Mouse (Mus musculus): ENCODE results near the gene Olfr520.
"Not testable (repeated sequence)": the region's sequence is repeated elsewhere in the genome, so short reads cannot be mapped to it uniquely, and the experiment has no call there.

The Olfr520 gene

DNA sequence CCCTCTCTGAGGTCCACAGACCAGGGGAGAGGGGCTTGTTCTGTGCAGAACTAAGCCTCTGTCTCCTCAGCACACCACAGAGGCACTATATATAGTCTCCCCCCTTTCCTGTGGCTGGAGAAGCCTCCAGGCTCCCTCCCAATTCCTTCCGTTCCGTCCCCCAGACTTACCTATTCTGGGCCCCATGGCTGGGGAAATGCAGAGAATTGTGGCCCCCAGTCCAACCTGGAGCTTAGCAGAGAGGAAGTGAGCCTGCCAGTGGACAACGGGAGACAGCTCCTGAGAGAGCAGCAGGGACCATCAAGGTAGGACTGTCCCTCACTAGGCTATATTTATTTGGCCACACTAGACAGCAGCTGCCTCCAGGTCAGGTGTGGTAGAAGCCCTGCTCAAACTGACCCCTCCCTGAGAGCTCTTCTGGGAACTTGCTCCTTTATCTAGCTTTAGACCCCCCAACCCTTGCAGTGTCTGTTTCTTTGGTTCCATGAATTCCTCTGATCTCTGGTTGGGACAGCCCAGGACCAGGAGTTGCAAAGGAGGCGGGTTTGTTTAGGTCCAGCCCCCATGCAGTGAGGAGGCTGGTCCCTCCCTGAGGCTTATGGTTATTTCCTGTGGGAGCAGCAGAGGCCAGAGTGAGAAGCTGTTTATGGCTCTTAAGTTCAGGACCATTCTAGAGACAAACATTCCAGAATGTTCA lies 23.6 kb upstream of the Olfr520 start:
- Histone ChIP-seq H3K36me3 (ENCODE audit: control insufficient read depth, insufficient read depth, low read length, poor library complexity, severe bottlenecking) (no peaks in the 10 kb centered on the region), H3K27me3 (ENCODE audit: control insufficient read depth, insufficient read depth, low read length, poor library complexity, severe bottlenecking) (no peaks in the 10 kb centered on the region)
- no peak for DNase-seq (ENCODE audit: low read depth, low spot score)

DNA sequence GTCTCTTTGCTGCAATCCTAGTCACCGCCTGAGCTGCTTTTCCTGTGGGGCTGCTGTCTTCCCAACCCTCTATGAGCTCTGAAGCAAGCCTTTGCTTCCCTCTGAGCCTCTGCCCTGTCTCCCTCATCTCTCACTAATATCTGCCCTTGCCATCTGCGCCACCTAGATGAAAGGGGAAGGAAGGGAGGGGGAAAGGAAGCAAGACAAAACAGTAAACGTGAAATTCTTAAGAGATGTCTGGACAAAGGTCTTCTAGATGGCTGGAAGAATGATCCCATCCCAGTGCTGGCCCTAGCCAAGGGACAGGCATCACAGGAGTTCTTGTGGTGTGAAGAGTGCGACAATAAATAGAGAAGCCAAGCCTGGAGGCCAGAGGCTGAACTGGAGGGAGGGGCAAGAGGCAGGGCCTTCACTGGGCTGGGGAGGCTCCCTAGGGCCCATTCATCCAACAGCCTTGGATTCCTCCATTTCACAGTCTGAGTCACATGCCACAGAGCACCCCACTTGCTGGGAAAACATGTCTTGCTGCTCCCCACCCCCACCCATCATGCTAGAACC lies 23.0 kb upstream of the Olfr520 start:
- Histone ChIP-seq H3K27me3 (ENCODE audit: control insufficient read depth, insufficient read depth, low read length, poor library complexity, severe bottlenecking) (no peaks in the 10 kb centered on the region), H3K36me3 (ENCODE audit: control insufficient read depth, insufficient read depth, low read length, poor library complexity, severe bottlenecking) (no peaks in the 10 kb centered on the region)
- no peak for DNase-seq (ENCODE audit: low read depth, low spot score)

DNA sequence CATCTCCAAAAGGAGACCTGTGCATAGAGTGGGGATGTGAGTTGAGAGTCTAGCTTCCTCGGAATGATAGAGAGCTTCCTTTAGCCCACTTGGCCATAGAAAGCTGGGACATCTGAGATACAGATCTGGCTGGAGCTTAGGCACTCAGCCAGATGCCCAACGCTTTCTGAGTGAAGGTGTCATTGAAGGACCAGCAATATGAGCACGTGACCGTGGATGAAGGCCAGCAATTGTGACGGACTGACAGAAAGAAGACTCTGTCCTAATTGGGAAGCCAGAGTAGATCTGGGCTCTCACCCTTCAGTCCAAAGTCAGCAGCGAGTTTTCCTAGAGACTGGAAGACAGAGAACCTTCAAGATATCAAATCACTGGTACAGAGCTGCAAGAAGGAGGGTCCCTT lies 22.4 kb upstream of the Olfr520 start:
- no peaks in the 10 kb centered on the region for H3K36me3 ChIP-seq (ENCODE audit: control insufficient read depth, insufficient read depth, low read length, poor library complexity, severe bottlenecking)
- no peaks in the 10 kb centered on the region for H3K27me3 ChIP-seq (ENCODE audit: control insufficient read depth, insufficient read depth, low read length, poor library complexity, severe bottlenecking)
- no peak for DNase-seq (ENCODE audit: low read depth, low spot score)

DNA sequence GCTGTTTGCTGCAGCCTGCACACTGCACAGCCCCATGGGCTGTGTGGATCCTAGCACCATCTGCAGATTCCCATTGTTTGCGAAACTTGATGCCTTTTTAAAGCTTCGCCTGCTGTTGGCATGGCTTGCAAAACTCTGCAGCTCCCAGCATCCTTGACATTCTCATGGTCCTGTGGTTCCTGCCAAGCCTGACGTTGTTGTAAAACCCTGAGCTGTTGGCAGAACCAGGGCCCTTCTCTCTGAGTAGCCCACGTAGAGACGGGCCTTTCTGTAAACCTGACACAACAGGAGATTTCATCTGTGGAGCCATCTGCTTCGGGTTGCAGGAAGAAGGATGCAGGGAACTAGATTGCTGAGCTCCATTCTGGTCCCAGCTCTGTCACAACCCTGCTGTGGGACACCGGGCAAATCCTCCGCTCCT lies 21.8 kb upstream of the Olfr520 start:
- no peak for DNase-seq (ENCODE audit: low read depth, low spot score)
- Histone ChIP-seq H3K36me3 (ENCODE audit: control insufficient read depth, insufficient read depth, low read length, poor library complexity, severe bottlenecking) (no peaks in the 10 kb centered on the region), H3K27me3 (ENCODE audit: control insufficient read depth, insufficient read depth, low read length, poor library complexity, severe bottlenecking) (no peaks in the 10 kb centered on the region)

DNA sequence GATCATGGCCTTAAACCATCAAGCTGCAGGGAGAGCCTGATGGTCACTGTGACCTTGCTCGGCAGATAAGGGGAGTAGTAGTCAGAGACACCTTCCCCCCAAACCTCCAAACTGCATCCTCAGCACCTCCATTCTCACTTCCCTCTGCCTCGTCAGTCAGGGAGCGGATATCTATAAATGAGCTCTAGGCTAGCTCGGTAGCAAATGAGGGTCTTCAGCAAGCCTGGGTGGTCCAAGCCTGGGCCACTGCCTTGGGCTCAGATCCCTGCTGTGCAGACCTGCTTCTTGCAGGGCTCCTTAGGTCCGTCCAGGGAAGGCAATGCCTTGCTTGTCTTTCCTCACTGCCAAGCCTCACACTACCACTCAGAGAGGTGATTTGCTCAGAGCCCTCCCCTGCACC lies 21.3 kb upstream of the Olfr520 start:
- Histone ChIP-seq H3K36me3 (ENCODE audit: control insufficient read depth, insufficient read depth, low read length, poor library complexity, severe bottlenecking) (no peaks in the 10 kb centered on the region), H3K27me3 (ENCODE audit: control insufficient read depth, insufficient read depth, low read length, poor library complexity, severe bottlenecking) (no peaks in the 10 kb centered on the region)
- no peak for DNase-seq (ENCODE audit: low read depth, low spot score)

DNA sequence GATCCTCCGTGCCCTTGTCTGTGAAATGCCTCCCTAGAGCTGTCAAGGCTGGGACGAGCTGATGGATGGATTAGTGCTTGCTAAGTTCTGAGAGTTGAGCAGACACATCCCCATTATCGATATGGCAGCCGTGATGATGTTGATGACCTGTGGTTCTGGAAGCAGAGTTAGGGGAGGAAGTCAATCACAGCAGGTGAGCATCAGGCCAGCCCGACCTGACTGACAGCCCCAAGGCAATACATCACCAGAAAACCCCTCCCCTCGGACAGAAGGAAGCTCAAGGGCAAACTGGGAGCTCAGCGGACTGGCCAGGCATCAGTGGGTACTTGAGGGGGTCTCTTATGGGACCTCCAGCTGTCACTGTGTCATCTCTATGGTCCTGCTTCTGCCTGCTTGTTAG lies 20.1 kb upstream of the Olfr520 start:
- no peak for DNase-seq (ENCODE audit: low read depth, low spot score)
- Histone ChIP-seq H3K27me3 (ENCODE audit: control insufficient read depth, insufficient read depth, low read length, poor library complexity, severe bottlenecking) (no peaks in the 10 kb centered on the region), H3K36me3 (ENCODE audit: control insufficient read depth, insufficient read depth, low read length, poor library complexity, severe bottlenecking) (no peaks in the 10 kb centered on the region)

DNA sequence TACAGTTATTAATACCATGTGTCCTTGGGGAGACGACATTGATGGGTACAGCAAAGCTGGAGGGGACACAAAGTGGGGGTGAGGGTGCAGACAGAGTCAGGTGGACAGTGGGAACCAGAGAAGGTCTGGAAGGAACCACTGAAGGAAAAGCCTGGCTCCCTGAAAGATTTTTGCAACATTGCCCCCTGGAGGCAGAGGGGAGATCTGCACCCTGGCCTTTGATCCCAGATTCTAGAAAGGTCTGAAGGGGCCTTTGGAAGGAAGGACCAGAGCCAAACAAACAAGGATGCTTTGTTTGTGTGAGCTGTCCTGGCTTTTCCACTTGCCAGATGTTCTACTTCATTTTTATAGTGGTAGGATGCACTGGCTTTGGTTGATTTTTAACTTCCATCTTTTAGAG lies 19.6 kb upstream of the Olfr520 start:
- Histone ChIP-seq H3K27me3 (ENCODE audit: control insufficient read depth, insufficient read depth, low read length, poor library complexity, severe bottlenecking) (no peaks in the 10 kb centered on the region), H3K36me3 (ENCODE audit: control insufficient read depth, insufficient read depth, low read length, poor library complexity, severe bottlenecking) (no peaks in the 10 kb centered on the region)
- peak; percentile 41 for DNase-seq (ENCODE audit: low read depth, low spot score)

DNA sequence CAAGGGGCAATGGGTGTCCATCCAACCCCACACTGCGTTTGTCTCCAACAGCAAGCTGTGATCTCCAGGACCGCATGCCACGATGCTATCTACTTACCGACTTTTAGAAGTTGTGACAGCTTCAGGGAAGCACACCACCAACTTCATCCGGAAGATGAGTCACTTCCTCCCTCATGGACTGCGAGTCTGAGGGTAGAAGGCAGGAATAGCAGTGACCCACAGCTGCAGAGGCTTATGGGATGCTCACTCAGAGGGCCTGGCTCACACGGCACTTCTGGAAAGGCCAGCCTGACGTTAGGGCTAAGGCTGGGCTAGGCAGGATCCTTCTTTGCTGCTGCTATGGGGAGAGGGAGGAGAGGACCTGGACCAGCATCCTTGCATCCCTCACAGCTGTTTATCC lies 18.9 kb upstream of the Olfr520 start, which contains the start of gene Slco2b1:
TSS of gene Slco2b1 (minus strand) at position 175 of the 400 bp plus-strand sequence.
- Histone ChIP-seq H3K36me3 (ENCODE audit: control insufficient read depth, insufficient read depth, low read length, poor library complexity, severe bottlenecking) (no peaks in the 10 kb centered on the region), H3K27me3 (ENCODE audit: control insufficient read depth, insufficient read depth, low read length, poor library complexity, severe bottlenecking) (no peaks in the 10 kb centered on the region)
- DNase-seq (ENCODE audit: low read depth, low spot score) = no peak

DNA sequence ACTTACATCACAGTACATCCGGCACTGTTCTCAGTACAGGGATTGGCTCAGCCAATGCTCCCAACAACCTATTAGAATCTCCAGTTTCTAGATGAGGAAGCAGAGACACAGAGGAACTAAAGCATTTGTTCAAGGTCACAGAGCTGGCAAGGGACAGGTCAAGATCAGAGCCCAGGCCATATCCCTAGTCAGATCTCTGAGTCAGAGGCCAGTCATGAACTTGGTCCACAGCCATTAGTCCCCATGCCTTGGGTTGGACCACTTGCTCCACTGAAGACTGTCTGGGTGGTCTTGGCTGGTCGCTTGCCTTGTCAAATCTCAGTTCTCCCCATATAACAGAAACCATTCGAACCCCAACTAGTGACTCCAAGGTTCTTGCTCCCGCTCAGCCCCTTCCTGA lies 17.6 kb upstream of the Olfr520 start:
- no peaks in the 10 kb centered on the region for H3K36me3 ChIP-seq (ENCODE audit: control insufficient read depth, insufficient read depth, low read length, poor library complexity, severe bottlenecking)
- H3K27me3 ChIP-seq (ENCODE audit: control insufficient read depth, insufficient read depth, low read length, poor library complexity, severe bottlenecking) = 0 out of 2 replicates have a peak, but pooled peaks cover 2% of the 10 kb centered on the region
- DNase-seq (ENCODE audit: low read depth, low spot score) = no peak

DNA sequence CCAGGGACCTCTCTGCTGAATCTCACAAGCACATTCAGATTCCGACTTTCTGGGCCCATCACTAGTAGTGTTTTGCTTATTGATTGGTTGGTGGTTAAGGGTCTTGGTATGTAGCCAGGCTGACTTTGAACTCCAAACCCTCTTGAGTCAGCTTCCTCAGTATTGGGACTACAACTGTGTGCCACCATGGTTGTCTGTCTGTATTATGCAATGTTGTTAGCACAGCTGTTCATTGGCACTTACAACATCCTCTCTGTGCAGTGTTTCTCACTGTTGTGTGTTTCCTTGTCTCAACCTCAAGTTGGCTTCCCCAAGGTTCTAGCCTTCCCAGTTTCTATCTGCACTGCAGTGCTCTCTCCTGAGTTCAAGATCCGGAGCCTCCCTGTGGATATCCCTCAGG lies 13.5 kb upstream of the Olfr520 start:
- Histone ChIP-seq H3K27me3 (ENCODE audit: control insufficient read depth, insufficient read depth, low read length, poor library complexity, severe bottlenecking) (0 out of 2 replicates have a peak, but pooled peaks cover 2% of the 10 kb centered on the region), H3K36me3 (ENCODE audit: control insufficient read depth, insufficient read depth, low read length, poor library complexity, severe bottlenecking) (no peaks in the 10 kb centered on the region)
- DNase-seq (ENCODE audit: low read depth, low spot score) = no peak

DNA sequence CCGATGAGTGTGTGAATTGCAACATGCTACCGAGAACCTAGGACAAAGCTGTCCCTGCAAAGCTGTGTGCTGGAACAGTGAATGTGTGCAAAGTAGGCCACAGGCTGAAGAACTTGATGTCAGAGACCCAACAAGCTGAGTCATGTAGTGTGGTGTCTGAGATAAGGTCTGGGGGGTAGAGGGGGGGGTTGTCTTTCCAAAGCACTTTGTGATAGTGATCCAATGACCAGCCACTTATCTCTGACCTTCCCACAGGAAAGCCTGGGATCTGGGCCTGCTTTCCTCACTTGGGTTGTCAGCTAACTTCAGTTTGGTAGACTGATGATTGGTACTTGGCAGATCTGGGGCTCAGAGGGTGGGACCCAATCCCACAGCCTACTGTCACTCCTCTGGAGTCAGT lies 4.5 kb downstream of the Olfr520 start:
- Histone ChIP-seq H3K27me3 (ENCODE audit: control insufficient read depth, insufficient read depth, low read length, poor library complexity, severe bottlenecking) (no peaks in the 10 kb centered on the region), H3K36me3 (ENCODE audit: control insufficient read depth, insufficient read depth, low read length, poor library complexity, severe bottlenecking) (no peaks in the 10 kb centered on the region)
- DNase-seq (ENCODE audit: low read depth, low spot score) = no peak

DNA sequence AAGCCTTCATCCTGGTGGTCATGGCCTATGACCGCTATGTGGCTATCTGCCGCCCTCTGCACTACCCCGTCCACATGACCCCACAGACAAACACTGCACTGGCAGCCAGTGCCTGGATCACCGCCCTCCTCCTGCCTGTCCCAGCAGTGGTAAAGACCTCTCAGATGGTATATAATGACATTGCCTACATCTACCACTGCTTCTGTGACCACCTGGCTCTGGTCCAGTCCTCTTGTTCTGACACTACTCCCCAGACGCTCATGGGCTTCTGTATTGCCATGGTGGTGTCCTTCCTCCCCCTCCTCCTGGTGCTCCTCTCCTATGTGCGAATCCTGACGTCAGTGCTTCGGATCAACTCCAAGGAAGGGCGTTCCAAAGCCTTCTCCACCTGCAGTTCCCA lies 5.4 kb downstream of the Olfr520 start:
- not testable (repeated sequence) for DNase-seq (ENCODE audit: low read depth, low spot score); H3K36me3 ChIP-seq (ENCODE audit: control insufficient read depth, insufficient read depth, low read length, poor library complexity, severe bottlenecking)

DNA sequence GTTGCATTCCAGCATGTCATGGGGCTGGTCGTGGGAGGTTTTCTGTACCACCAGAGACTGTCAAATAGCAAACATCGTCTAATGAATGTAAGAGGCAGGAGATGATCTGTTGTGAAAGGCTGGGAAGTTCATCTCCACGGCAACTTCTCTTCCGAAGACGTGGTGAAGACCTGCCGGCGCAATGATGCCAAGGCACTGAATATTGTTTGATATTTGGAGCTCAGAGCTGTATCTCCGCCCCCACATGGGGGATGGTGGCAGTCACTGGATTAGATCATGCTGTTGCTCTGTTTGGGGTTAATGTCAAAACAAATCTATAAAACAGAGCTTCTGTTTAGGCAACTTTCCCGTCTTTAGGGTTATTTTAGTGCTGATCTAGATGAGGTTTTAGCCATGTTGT lies 9.2 kb downstream of the Olfr520 start:
- H3K27me3 ChIP-seq (ENCODE audit: control insufficient read depth, insufficient read depth, low read length, poor library complexity, severe bottlenecking) = no peaks in the 10 kb centered on the region
- H3K36me3 ChIP-seq (ENCODE audit: control insufficient read depth, insufficient read depth, low read length, poor library complexity, severe bottlenecking) = no peaks in the 10 kb centered on the region
- DNase-seq (ENCODE audit: low read depth, low spot score) = no peak

More for the DNA sequence above, 5.4 kb downstream of the Olfr520 start:
- H3K27me3 ChIP-seq (ENCODE audit: control insufficient read depth, insufficient read depth, low read length, poor library complexity, severe bottlenecking) = not testable (repeated sequence)

DNA sequence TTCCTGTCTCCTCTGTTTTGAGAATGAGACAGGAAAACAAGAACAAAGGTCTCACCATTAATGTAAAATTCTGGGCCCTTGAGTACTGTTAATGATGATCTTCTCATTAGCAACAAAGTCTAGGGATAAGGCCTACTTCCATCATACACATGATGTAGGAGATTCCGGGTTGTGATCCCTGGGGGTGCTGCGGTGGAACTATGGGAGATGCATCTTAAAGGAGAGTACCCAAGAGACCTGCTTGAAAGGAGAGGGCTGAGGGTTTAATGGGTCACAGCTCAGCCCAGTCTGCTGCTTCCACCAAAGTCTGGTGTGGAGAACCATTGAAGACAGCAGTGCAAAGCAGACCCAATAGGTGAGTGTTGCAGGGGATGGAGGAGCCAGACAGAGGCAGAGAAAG lies 33.1 kb downstream of the Olfr520 start, which contains the start of gene Olfr521:
TSS of gene Olfr521 (plus strand) at position 301 of the 400 bp plus-strand sequence.
- DNase-seq (ENCODE audit: low read depth, low spot score) = no peak
- H3K27me3 ChIP-seq (ENCODE audit: control insufficient read depth, insufficient read depth, low read length, poor library complexity, severe bottlenecking) = no peaks in the 10 kb centered on the region
- no peaks in the 10 kb centered on the region for H3K36me3 ChIP-seq (ENCODE audit: control insufficient read depth, insufficient read depth, low read length, poor library complexity, severe bottlenecking)

DNA sequence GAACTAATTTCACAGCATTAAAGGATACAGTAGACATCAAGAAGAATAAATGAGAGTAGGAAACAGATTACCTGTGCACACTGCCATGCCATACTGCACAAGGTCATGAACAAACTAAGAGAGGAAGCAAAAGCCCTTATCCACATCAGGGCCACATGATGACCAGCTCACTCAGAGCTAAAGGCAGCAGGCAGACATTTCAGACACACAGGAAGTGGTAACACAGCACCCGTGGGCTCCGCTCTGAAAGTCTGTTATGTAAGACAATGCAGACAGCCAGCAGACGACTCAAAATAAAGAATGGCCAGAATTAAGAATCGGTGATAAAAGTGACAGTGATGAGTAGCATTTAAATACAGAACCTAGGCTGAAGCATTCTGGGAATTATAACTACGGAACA lies 51.3 kb downstream of the Olfr520 start:
- Histone ChIP-seq H3K36me3 (ENCODE audit: control insufficient read depth, insufficient read depth, low read length, poor library complexity, severe bottlenecking) (no peaks in the 10 kb centered on the region), H3K27me3 (ENCODE audit: control insufficient read depth, insufficient read depth, low read length, poor library complexity, severe bottlenecking) (no peaks in the 10 kb centered on the region)
- DNase-seq (ENCODE audit: low read depth, low spot score) = peak; percentile 34

DNA sequence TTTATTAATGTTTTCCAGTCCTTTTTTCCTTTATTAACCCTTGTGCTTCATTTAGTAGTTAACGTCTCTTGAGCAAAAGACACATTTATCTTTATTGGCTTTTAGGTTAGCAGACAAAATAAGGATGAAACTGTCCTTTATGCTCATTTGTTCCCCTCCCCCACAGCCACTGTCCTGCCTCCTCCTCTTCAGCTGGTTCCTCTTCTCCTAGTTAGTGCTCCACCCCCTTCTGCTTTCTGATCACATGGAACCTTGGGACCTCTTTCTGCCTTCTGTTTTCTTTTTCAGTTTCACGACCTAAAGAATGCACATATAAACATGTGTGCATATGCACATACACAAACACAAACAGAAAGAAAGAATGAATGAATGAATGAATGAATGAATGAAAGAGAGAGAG lies 51.8 kb downstream of the Olfr520 start:
- no peaks in the 10 kb centered on the region for H3K36me3 ChIP-seq (ENCODE audit: control insufficient read depth, insufficient read depth, low read length, poor library complexity, severe bottlenecking)
- no peaks in the 10 kb centered on the region for H3K27me3 ChIP-seq (ENCODE audit: control insufficient read depth, insufficient read depth, low read length, poor library complexity, severe bottlenecking)
- DNase-seq (ENCODE audit: low read depth, low spot score) = peak; percentile 43
